Mouse (Mus musculus) cerebellum, adult 2 months (tissue): ENCODE measurements around the gene Bbs9. TPM values are rescaled to one million over a fixed set of nuclear protein-coding genes. Genes with fewer than 3 reads are reported as not detected.

Experiments used
- DNase-seq, 2 experiments: peaks; one replicate each; pipeline ENCODE4 v3.0.0; 2021
- H3K27ac ChIP-seq: fragments of 200-500 bp; 2 replicates; pipeline ENCODE4 v1.5.1; 2012; ENCODE audit warnings: low read length, control low read depth, inconsistent platforms; ENCODE audit not compliant: insufficient read depth
- H3K27me3 ChIP-seq: fragments of 200-500 bp; 2 replicates; pipeline ENCODE4 v1.6.1; 2012; ENCODE audit warnings: inconsistent platforms, mild to moderate bottlenecking, low read length, moderate library complexity; ENCODE audit not compliant: control insufficient read depth, insufficient read depth
- H3K4me1 ChIP-seq: fragments of 200-500 bp; 2 replicates; pipeline ENCODE4 v1.6.1; 2011; ENCODE audit warnings: low read length; ENCODE audit not compliant: control insufficient read depth, insufficient read depth
- H3K4me3 ChIP-seq: fragments of 200-500 bp; replicated peaks from 2 replicates; pipeline ENCODE3; 2011; ENCODE audit warnings: mild to moderate bottlenecking, low read depth, low read length, control low read depth; ENCODE audit not compliant: insufficient read depth
- CTCF ChIP-seq: fragments of 200-500 bp; IDR thresholded peaks from 2 replicates; pipeline ENCODE4 v1.5.1; 2011; ENCODE audit warnings: low read depth, mild to moderate bottlenecking, control low read depth, low read length, moderate library complexity, borderline replicate concordance; ENCODE audit not compliant: insufficient read depth
- POLR2A ChIP-seq: fragments of 200-500 bp; IDR thresholded peaks from 2 replicates; pipeline ENCODE4 v1.6.1; 2011; ENCODE audit warnings: low read length, control low read depth, borderline replicate concordance; ENCODE audit not compliant: insufficient read depth
- WGBS: fragments of 180-500 bp; shearing (Covaris S2); methylation state at CpG from one replicate; pipeline ENCODE4 v1.1.7; 2018; 5-methylcytosine and 5-hydroxymethylcytosine counted together
- polyA plus RNA-seq: library from polyadenylated mRNA; depleted of rRNA; stranded (reverse); fragments of >200 nt; gene quantifications from 2 replicates; pipeline ENCODE4 v1.2.3, GENCODE M21; 2012

The Bbs9 gene
- polyA plus RNA-seq, 1 experiment: 15.4 TPM

GRCm38 (mm10) chr9:22696809-22697374, 221.4 kb downstream of the Bbs9 start:
- Histone ChIP-seq H3K4me3 (no peak overlapping the region), H3K27ac (no peak overlapping the region), H3K27me3 (no peaks in the 10 kb centered on the region), H3K4me1 (no peaks in the 10 kb centered on the region)
- 97% methylated on average over 7 of the region's 7 CpGs for WGBS
- TF ChIP-seq POLR2A: no peak
- no peak for TF ChIP-seq CTCF
- DNase-seq: no peak

- TF ChIP-seq CTCF (no peak), POLR2A (no peak)
- DNase-seq: no peak
- Histone ChIP-seq H3K27me3 (no peaks in the 10 kb centered on the region), H3K27ac (no peak overlapping the region), H3K4me1 (no peaks in the 10 kb centered on the region), H3K4me3 (no peak overlapping the region)
- 72% methylated on average over 4 of the region's 4 CpGs for WGBS
These were observed 222.3 kb downstream of the Bbs9 start for GRCm38 (mm10) chr9:22697811-22698210.

GRCm38 (mm10) chr9:22698501-22698900, 223.0 kb downstream of the Bbs9 start:
- H3K27ac ChIP-seq: no peak overlapping the region
- no peak for DNase-seq
- H3K4me1 ChIP-seq: no peaks in the 10 kb centered on the region
- TF ChIP-seq CTCF (no peak), POLR2A (no peak)
- no peaks in the 10 kb centered on the region for H3K27me3 ChIP-seq
- WGBS: 41% methylated on average over 1 of the region's 1 CpGs
- no peak overlapping the region for H3K4me3 ChIP-seq

- H3K4me3 ChIP-seq: no peak overlapping the region
- TF ChIP-seq POLR2A (no peak), CTCF (no peak)
- no peak overlapping the region for H3K27ac ChIP-seq
- H3K27me3 ChIP-seq: no peaks in the 10 kb centered on the region
- DNase-seq: peak in 1 of 2 experiments; percentile 16
- 46% methylated on average over 1 of the region's 1 CpGs for WGBS
- H3K4me1 ChIP-seq: no peaks in the 10 kb centered on the region
These were observed 226.6 kb downstream of the Bbs9 start for GRCm38 (mm10) chr9:22702065-22702611.

- no peak for TF ChIP-seq CTCF
- TF ChIP-seq POLR2A: no peak
- no peak for DNase-seq
- Histone ChIP-seq H3K4me1 (no peaks in the 10 kb centered on the region), H3K27me3 (no peaks in the 10 kb centered on the region), H3K4me3 (no peak overlapping the region), H3K27ac (no peak overlapping the region)
- WGBS: 92% methylated on average over 4 of the region's 4 CpGs
These were observed 227.4 kb downstream of the Bbs9 start for GRCm38 (mm10) chr9:22702812-22703367.

- no peaks in the 10 kb centered on the region for H3K4me1 ChIP-seq
- 98% methylated on average over 2 of the region's 2 CpGs for whole genome bisulfite sequencing
- no peaks in the 10 kb centered on the region for H3K27me3 ChIP-seq
- H3K4me3 ChIP-seq: no peak overlapping the region
- TF ChIP-seq CTCF (0 out of 2 replicates have a peak, but pooled peaks have one; percentile 10), POLR2A (no peak)
- no peak overlapping the region for H3K27ac ChIP-seq
- DNase-seq: no peak
These were observed 228.0 kb downstream of the Bbs9 start for GRCm38 (mm10) chr9:22703541-22703940.

GRCm38 (mm10) chr9:22707166-22707913, 231.8 kb downstream of the Bbs9 start:
- Histone ChIP-seq H3K27me3 (no peaks in the 10 kb centered on the region), H3K27ac (no peak overlapping the region), H3K4me3 (no peak overlapping the region), H3K4me1 (no peaks in the 10 kb centered on the region)
- DNase-seq: no peak
- WGBS: 72% methylated on average over 11 of the region's 11 CpGs
- TF ChIP-seq POLR2A: no peak
- TF ChIP-seq CTCF: no peak
